Mouse (Mus musculus): Measurements from ENCODE around the gene Psma6. TPM values are rescaled to one million over a fixed set of nuclear protein-coding genes. Genes with fewer than 3 reads are reported as not detected.

Gene Psma6
- polyA plus RNA-seq, 1 experiment = 312 TPM

DNA sequence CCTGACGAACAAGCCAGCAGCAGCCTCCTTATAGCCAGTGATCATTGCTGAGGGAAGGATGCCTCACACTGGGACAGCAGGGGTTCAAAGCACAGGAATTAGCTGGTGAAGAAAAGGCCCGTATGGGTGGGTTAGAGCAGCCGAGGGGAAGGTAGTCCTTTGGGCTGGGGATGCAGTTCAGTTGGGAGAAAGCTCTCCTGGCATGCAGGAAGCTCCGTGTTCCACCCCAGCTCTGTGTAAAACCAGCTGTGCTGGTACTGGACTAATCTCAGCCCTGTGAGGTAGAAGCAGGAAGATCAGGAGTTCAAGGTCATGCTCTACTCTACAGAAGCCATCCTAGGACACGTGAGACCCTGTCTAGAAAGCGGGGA, 6.4 kb upstream of the Psma6 start:
- Histone ChIP-seq H3K27me3 (ENCODE audit: control insufficient read depth, insufficient read depth, insufficient read length) (no peaks in the 10 kb centered on the region), H3K4me3 (ENCODE audit: insufficient read depth, poor library complexity, severe bottlenecking) (no peak overlapping the region)

DNA sequence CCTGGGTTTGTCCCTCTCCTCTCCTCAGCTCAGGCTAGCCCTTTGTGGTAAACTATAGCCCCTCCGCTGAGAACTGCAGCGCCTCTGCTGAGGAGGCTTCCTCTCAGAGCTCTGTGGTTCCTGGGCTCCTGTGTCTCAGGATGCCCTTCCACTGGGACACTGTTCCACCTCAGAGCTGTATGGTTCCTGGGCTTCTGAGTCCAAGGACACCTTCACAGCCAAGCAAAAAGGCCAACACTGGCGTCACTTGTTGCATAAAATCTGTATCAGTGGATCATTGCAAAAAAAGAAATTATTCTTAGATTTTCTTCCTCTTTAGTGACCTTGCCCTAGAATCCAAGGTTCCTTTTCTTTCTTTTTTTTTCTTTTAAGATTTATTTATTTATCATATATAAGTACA, 804 bp downstream of the Psma6 start:
- no peaks in the 10 kb centered on the region for H3K36me3 ChIP-seq (ENCODE audit: control insufficient read depth, insufficient read depth)
- H3K27me3 ChIP-seq (ENCODE audit: control insufficient read depth, insufficient read depth, insufficient read length) = no peaks in the 10 kb centered on the region
- no peak overlapping the region for H3K4me3 ChIP-seq (ENCODE audit: insufficient read depth, poor library complexity, severe bottlenecking)
- H3ac ChIP-seq (ENCODE audit: control insufficient read depth, insufficient read length, low read depth) = no peak overlapping the region
- no peak for TF ChIP-seq CTCF (IDR thresholded peaks at IDR 0.05; ENCODE audit: control insufficient read depth, insufficient read depth, insufficient read length)
- TF ChIP-seq MYOD1 (IDR thresholded peaks at IDR 0.05; ENCODE audit: control insufficient read depth, insufficient read length, low read depth) = no peak
- H3K79me3 ChIP-seq (ENCODE audit: low read depth) = no peaks in the 10 kb centered on the region
- no peaks in the 10 kb centered on the region for H3K79me2 ChIP-seq (ENCODE audit: control insufficient read depth, insufficient read depth)

More for the DNA sequence above, 6.4 kb upstream of the Psma6 start:
- no peak for TF ChIP-seq CTCF (IDR thresholded peaks at IDR 0.05; ENCODE audit: control insufficient read depth, insufficient read depth, insufficient read length)
- TF ChIP-seq USF1 (IDR thresholded peaks at IDR 0.05; ENCODE audit: low read depth) = no peak
- no peak for TF ChIP-seq MYOD1 (IDR thresholded peaks at IDR 0.05; ENCODE audit: control insufficient read depth, insufficient read length, low read depth)
- no peaks in the 10 kb centered on the region for H3K36me3 ChIP-seq (ENCODE audit: control insufficient read depth, insufficient read depth)
- H3K79me3 ChIP-seq (ENCODE audit: low read depth) = no peaks in the 10 kb centered on the region
- no peaks in the 10 kb centered on the region for H3K79me2 ChIP-seq (ENCODE audit: control insufficient read depth, insufficient read depth)
- H3ac ChIP-seq (ENCODE audit: control insufficient read depth, insufficient read length, low read depth) = no peak overlapping the region

DNA sequence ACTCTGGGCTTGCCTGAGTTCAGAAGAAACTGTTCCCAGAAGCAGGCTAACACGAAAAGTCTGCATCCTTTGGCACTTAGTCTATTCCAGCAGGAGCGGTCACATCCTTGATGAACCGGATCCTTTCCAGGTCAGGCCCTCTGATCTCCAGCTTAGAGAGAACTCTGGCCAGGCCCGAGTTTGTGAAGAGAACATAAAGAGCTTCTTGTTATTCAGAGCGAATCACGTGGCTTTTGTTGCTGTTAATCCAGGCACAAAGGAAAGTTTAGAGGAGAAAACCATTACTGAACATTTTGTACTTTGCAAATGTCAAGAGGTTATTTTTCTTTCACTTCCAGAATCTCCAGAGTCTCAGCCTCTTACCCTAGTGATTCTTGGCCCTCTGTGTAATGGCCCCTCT, 1.9 kb downstream of the Psma6 start:
- no peak for TF ChIP-seq MYOD1 (IDR thresholded peaks at IDR 0.05; ENCODE audit: control insufficient read depth, insufficient read length, low read depth)
- TF ChIP-seq CTCF (IDR thresholded peaks at IDR 0.05; ENCODE audit: control insufficient read depth, insufficient read depth, insufficient read length) = no peak
- TF ChIP-seq MAX (IDR thresholded peaks at IDR 0.05) = no peak
- TF ChIP-seq FOSL1 (IDR thresholded peaks at IDR 0.05; ENCODE audit: insufficient read depth, low read length, poor library complexity, severe bottlenecking) = no peak
- no peak for TF ChIP-seq CEBPB (IDR thresholded peaks at IDR 0.05; ENCODE audit: low read depth)
- TF ChIP-seq USF1 (IDR thresholded peaks at IDR 0.05; ENCODE audit: low read depth) = no peak
- TF ChIP-seq MYOG (IDR thresholded peaks at IDR 0.05; ENCODE audit: control insufficient read depth, extremely low read depth, insufficient read length) = no peak
- H3K79me2 ChIP-seq (ENCODE audit: control insufficient read depth, insufficient read depth) = no peaks in the 10 kb centered on the region
- no peak overlapping the region for H3ac ChIP-seq (ENCODE audit: control insufficient read depth, insufficient read length, low read depth)
- H3K36me3 ChIP-seq (ENCODE audit: control insufficient read depth, insufficient read depth) = no peaks in the 10 kb centered on the region
- H3K4me3 ChIP-seq (ENCODE audit: insufficient read depth, poor library complexity, severe bottlenecking) = no peak overlapping the region
- H3K27me3 ChIP-seq (ENCODE audit: control insufficient read depth, insufficient read depth, insufficient read length) = no peaks in the 10 kb centered on the region
- H3K79me3 ChIP-seq (ENCODE audit: low read depth) = no peaks in the 10 kb centered on the region

DNA sequence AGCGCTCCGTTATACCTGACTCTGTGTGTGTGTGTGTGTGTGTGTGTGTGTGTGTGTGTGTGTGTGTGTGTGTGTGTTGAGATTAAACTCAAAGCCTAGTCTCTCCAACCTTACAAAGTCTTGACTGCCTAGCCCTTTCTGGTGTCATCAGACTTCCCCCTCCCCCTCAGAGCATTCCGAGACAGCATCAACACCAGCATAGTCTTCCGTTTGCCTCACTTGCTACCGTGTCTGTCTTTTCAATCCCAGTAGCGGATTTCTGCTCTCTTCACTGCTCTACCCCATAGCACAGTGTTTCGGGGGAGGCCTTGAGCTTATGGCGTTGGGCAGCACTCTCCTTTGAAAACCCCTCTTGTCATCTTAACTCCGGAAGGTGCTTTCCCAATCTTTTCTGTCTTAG, 2.4 kb downstream of the Psma6 start:
- no peaks in the 10 kb centered on the region for H3K79me2 ChIP-seq (ENCODE audit: control insufficient read depth, insufficient read depth)
- no peaks in the 10 kb centered on the region for H3K36me3 ChIP-seq (ENCODE audit: control insufficient read depth, insufficient read depth)

DNA sequence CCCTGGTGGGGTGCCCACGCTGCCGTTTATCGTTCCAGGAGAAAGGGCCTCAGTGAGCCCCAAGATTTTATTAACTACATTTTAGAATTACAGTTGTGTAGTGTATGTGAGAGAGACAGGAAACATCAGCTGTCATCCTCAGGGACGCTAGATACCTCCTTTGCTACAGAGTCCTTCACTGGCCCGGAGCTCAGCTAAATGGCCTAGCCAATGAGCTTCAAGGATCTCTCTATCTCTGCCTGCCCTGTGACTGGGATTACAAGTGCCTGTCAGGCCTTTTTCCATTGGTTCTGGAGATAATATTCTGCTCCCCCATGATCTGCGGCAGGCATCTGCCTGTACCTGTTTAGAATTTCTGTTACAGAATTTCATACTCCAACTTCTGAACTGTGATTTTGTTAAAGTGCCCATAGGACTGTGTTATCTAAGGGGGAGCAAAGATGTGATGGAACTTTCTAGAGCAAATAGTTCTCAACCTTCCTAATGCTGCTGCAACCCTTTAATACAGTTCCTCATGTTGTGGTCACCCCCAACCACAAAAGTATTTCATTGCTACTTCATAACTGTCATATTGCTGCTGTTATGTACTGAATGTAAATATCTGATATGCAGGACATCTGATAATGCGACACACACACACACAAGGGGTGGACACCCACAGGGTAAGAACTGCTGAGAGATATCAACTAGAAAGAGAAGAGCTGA, 3.2 kb downstream of the Psma6 start:
- Histone ChIP-seq H3K79me2 (ENCODE audit: control insufficient read depth, insufficient read depth) (no peaks in the 10 kb centered on the region), H3K27me3 (ENCODE audit: control insufficient read depth, insufficient read depth, insufficient read length) (no peaks in the 10 kb centered on the region), H3K4me3 (ENCODE audit: insufficient read depth, poor library complexity, severe bottlenecking) (no peak overlapping the region), H3ac (ENCODE audit: control insufficient read depth, insufficient read length, low read depth) (no peak overlapping the region), H3K36me3 (ENCODE audit: control insufficient read depth, insufficient read depth) (no peaks in the 10 kb centered on the region), H3K79me3 (ENCODE audit: low read depth) (no peaks in the 10 kb centered on the region)
- no peak for TF ChIP-seq USF1 (IDR thresholded peaks at IDR 0.05; ENCODE audit: low read depth)
- no peak for TF ChIP-seq MYOD1 (IDR thresholded peaks at IDR 0.05; ENCODE audit: control insufficient read depth, insufficient read length, low read depth)
- TF ChIP-seq FOSL1 (IDR thresholded peaks at IDR 0.05; ENCODE audit: insufficient read depth, low read length, poor library complexity, severe bottlenecking) = no peak
- no peak for TF ChIP-seq MAX (IDR thresholded peaks at IDR 0.05)
- TF ChIP-seq CTCF (IDR thresholded peaks at IDR 0.05; ENCODE audit: control insufficient read depth, insufficient read depth, insufficient read length) = no peak
- TF ChIP-seq CEBPB (IDR thresholded peaks at IDR 0.05; ENCODE audit: low read depth) = no peak
- no peak for TF ChIP-seq MYOG (IDR thresholded peaks at IDR 0.05; ENCODE audit: control insufficient read depth, extremely low read depth, insufficient read length)

More for the DNA sequence above, 2.4 kb downstream of the Psma6 start:
- Histone ChIP-seq H3K27me3 (ENCODE audit: control insufficient read depth, insufficient read depth, insufficient read length) (no peaks in the 10 kb centered on the region), H3K79me3 (ENCODE audit: low read depth) (no peaks in the 10 kb centered on the region), H3ac (ENCODE audit: control insufficient read depth, insufficient read length, low read depth) (no peak overlapping the region), H3K4me3 (ENCODE audit: insufficient read depth, poor library complexity, severe bottlenecking) (no peak overlapping the region)
- TF ChIP-seq FOSL1 (IDR thresholded peaks at IDR 0.05; ENCODE audit: insufficient read depth, low read length, poor library complexity, severe bottlenecking) = no peak
- TF ChIP-seq MYOG (IDR thresholded peaks at IDR 0.05; ENCODE audit: control insufficient read depth, extremely low read depth, insufficient read length) = no peak
- no peak for TF ChIP-seq MYOD1 (IDR thresholded peaks at IDR 0.05; ENCODE audit: control insufficient read depth, insufficient read length, low read depth)
- TF ChIP-seq MAX (IDR thresholded peaks at IDR 0.05) = no peak
- TF ChIP-seq USF1 (IDR thresholded peaks at IDR 0.05; ENCODE audit: low read depth) = no peak
- TF ChIP-seq CTCF (IDR thresholded peaks at IDR 0.05; ENCODE audit: control insufficient read depth, insufficient read depth, insufficient read length) = no peak
- TF ChIP-seq CEBPB (IDR thresholded peaks at IDR 0.05; ENCODE audit: low read depth) = no peak

DNA sequence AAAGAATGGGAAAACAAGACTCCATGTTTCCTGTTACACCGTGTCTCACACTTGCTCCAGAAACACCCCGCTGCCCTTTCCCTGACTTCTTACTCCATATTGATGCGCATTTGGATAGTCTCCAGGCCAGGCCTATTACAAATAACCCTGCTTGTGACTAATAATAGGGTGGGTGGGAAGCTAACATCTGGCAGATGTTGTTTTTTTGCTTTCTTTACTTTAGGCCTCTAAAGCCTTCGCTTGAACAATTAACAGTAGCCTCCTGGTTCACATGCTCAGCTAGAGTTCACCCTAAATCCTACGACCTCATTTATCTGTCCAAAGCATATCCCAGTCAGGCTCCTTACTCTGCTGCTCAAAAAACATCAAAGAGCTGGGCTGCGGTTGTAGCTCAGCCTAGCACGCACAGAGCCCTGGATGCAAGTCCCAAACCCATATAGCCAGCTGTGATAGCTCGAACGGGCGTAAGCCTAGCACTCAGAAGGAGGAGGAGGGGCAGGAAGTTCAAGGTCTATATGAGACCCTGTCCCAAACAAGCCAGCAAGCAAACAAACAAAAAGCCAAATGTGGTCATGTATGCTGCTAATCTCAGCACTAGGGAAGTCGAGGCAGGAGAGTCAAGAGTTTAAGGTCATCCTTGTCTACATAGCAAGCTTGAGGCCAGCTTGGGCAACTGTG, 3.9 kb downstream of the Psma6 start:
- Histone ChIP-seq H3K4me3 (ENCODE audit: insufficient read depth, poor library complexity, severe bottlenecking) (no peak overlapping the region), H3K27me3 (ENCODE audit: control insufficient read depth, insufficient read depth, insufficient read length) (no peaks in the 10 kb centered on the region), H3K36me3 (ENCODE audit: control insufficient read depth, insufficient read depth) (no peaks in the 10 kb centered on the region), H3ac (ENCODE audit: control insufficient read depth, insufficient read length, low read depth) (no peak overlapping the region), H3K79me3 (ENCODE audit: low read depth) (no peaks in the 10 kb centered on the region), H3K79me2 (ENCODE audit: control insufficient read depth, insufficient read depth) (no peaks in the 10 kb centered on the region)
- no peak for TF ChIP-seq USF1 (IDR thresholded peaks at IDR 0.05; ENCODE audit: low read depth)
- no peak for TF ChIP-seq CEBPB (IDR thresholded peaks at IDR 0.05; ENCODE audit: low read depth)
- no peak for TF ChIP-seq MYOG (IDR thresholded peaks at IDR 0.05; ENCODE audit: control insufficient read depth, extremely low read depth, insufficient read length)
- TF ChIP-seq FOSL1 (IDR thresholded peaks at IDR 0.05; ENCODE audit: insufficient read depth, low read length, poor library complexity, severe bottlenecking) = no peak
- TF ChIP-seq CTCF (IDR thresholded peaks at IDR 0.05; ENCODE audit: control insufficient read depth, insufficient read depth, insufficient read length) = no peak
- no peak for TF ChIP-seq MYOD1 (IDR thresholded peaks at IDR 0.05; ENCODE audit: control insufficient read depth, insufficient read length, low read depth)
- TF ChIP-seq MAX (IDR thresholded peaks at IDR 0.05) = no peak

Data from C2C12 (cell line).